Mouse (Mus musculus) mesoderm, embryonic 11.5 days (tissue): ENCODE data around the gene Olfr43.

Experiments
- DNase-seq: peaks from one replicate; pipeline ENCODE4 v3.0.0-alpha.2; 2012; ENCODE audit warnings: low read depth, low spot score

Gene Olfr43

DNA sequence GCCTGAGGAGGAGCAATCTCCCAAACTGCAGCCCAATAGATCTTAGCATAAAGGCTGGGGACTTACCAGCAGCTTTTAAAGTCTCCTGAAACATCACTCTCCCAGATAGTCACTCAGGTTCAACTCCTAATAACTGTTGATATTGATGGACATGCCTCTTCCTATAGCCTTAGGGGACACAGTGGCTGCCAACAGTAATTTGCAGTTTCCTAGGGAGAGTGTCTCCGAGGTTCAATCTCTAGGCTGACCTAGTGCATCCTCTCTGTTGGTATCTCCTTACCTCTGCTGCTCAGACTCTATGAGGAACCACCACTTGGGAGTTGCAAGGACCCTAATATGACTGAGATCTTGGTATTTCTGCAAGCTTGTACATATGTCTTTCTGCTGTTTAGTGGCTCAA, at the start of gene Olfr43:
Gene Olfr43 (minus strand): TSS at position 101 of the 400 bp plus-strand sequence.
- no peak for DNase-seq

DNA sequence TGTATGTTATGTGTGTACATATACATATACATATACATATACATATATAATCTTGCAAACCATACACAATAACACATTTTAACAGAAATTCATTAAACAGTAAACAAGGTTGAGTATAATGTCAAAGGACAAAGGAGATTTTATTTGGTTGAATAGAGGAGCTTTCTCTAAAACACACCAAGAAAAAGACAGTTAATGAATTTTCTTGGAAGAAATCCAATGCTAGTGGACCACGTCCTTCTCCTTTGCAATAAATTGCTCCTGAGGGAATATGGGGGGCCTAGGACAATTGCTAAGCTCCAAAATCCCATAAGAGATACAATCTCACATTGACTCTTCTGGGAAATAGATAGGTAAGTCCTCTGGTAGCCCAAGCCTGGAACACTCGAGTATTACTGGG, 48.3 kb upstream of the Olfr43 start, which contains the start of gene Olfr406:
Gene Olfr406 (plus strand): TSS at position 301 of the 400 bp plus-strand sequence.
- no peak for DNase-seq

DNA sequence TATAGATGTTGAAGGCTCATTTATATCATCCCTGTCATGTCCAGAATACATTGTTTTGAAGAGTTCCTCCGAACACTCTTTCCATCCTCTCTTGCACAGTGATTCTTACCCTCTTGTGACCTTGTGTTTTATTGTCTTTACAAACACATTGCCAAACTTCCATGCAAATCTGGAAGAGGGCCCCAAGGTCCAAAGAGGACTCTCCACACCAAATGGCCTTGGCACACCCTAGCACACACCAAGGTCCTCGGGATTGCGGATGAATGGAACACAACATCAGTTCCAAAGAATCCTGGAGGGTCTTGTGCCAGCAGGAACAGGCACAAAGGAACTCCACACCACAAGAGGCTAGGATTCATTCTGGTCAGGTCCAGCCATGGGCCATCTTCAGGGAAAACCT, 30.0 kb upstream of the Olfr43 start:
- no peak for DNase-seq

DNA sequence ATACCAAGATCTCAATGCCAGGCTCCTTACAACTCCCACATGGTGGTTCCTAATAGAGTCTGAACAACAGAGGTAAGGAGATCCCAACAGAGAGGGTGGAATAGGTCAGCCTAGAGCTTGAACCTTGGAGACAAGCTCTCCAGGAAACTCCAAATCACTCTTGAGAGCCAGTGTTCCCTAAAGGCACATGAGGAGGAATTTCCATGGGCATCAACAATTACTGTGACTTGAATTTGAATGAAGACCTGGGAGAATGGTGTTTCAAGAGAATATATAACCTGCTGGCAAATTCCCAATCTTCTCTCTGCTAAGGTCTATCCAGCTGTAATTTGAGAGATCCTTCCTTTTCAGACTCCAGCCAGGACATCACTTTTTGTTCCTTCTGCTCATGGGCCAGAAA, 25.2 kb downstream of the Olfr43 start, which contains the start of gene Olfr403:
Gene Olfr403 (plus strand): TSS at position 301 of the 400 bp plus-strand sequence.
- DNase-seq, result no peak

DNA sequence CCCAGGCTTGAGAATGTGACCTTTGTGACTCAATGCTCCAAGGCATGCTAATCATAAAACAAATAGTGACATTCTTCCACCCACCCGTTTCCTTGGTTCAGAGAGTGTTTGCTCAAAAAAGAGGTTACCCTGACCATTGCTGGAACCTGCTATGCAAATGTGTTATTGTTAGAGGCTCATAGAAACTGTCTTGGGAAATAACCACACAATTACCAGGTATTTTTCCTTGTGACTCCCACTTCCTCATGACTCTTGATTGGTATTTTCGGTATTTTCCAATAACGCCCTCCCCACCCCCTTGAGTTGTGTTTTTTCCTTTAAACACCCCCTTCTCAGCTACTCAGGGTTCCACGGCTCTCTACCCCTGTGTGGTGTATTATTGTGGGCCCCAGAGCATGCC, 27.4 kb downstream of the Olfr43 start:
- DNase-seq, result no peak

DNA sequence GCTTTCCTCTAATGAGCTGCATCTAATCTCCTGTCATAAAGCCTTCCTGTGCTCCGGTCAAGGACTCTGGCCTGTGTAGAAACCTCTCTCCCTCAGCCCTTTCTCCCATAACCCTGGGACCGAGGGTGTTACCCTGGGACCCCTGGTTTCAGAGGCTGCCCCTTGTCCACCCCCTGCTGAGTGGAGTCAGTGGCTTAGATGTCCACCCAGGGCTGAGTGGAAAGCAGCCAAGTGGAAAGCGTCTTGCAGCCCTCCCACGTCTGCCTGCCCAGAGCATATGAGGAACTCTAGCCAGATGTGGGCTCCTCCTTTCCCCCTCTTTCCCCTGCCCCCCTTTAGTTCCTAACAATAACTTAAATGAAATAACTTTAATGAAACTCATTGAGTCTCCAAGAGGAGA, 28.0 kb downstream of the Olfr43 start:
- no peak for DNase-seq

DNA sequence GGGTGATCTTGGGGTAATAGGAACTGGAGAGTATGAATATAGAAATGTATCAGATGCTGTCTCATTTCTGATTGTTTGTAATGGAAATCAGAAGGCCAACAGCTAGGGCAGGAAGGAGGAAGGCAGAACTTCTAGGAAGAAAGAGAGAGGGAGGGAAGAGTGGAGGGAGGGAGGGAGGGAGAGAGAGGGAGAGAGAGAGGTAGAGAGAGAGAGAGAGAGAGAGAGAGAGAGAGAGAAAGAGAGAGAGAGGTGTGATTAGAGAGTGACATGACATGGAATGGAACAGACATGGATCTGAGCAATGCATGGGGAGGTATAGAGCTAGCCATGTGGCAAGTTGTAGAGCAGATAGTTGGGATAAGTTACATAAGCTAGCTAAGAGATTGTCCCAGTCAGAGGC, 42.4 kb downstream of the Olfr43 start:
- no peak for DNase-seq
